Mouse (Mus musculus) thymus, adult 2 months (tissue): ENCODE measurements around the gene Nipsnap3b. TPM values are rescaled to one million over a fixed set of nuclear protein-coding genes. Genes with fewer than 3 reads are reported as not detected.

Source experiments
- DNase-seq: peaks from one replicate; pipeline ENCODE4 v3.0.0; 2021
- H3K27ac ChIP-seq: fragments of 200-500 bp; 2 replicates; pipeline ENCODE4 v1.5.1; 2012; ENCODE audit warnings: low read length, control low read depth; ENCODE audit not compliant: control insufficient read depth, insufficient read depth
- H3K27me3 ChIP-seq: fragments of 200-500 bp; 2 replicates; pipeline ENCODE4 v1.6.1; 2012; ENCODE audit warnings: mild to moderate bottlenecking, low read length, moderate library complexity, mixed read lengths; ENCODE audit not compliant: control insufficient read depth, insufficient read depth
- H3K36me3 ChIP-seq: fragments of 200-500 bp; 2 replicates; pipeline ENCODE4 v1.6.1; 2012; ENCODE audit warnings: mild to moderate bottlenecking, low read length, moderate library complexity; ENCODE audit not compliant: control insufficient read depth, insufficient read depth
- H3K4me1 ChIP-seq: fragments of 200-500 bp; replicated peaks from 2 replicates; pipeline ENCODE4 v1.6.1; 2012; ENCODE audit warnings: low read length; ENCODE audit not compliant: control insufficient read depth, insufficient read depth
- H3K4me3 ChIP-seq: fragments of 200-500 bp; 2 replicates; pipeline ENCODE4 v1.5.1; 2012; ENCODE audit warnings: mild to moderate bottlenecking, low read length, control low read depth, moderate library complexity; ENCODE audit not compliant: control insufficient read depth, insufficient read depth
- CTCF ChIP-seq: fragments of 200-500 bp; IDR thresholded peaks from 2 replicates; pipeline ENCODE4 v1.5.1; 2012; ENCODE audit warnings: mild to moderate bottlenecking, control low read depth, low read length, moderate library complexity, borderline replicate concordance; ENCODE audit not compliant: control insufficient read depth, poor library complexity, insufficient read depth; ENCODE audit errors: extremely low read depth
- POLR2A ChIP-seq: fragments of 200-500 bp; IDR thresholded peaks from 2 replicates; pipeline ENCODE4 v1.6.1; 2012; ENCODE audit warnings: mild to moderate bottlenecking, low read length, control low read depth, moderate library complexity; ENCODE audit not compliant: control insufficient read depth, poor library complexity, insufficient read depth; ENCODE audit errors: extremely low read depth
- WGBS: fragments of 180-500 bp; shearing (Covaris S2); methylation state at CpG from one replicate; pipeline ENCODE4 v1.1.7; 2018; 5-methylcytosine and 5-hydroxymethylcytosine counted together
- polyA plus RNA-seq: library from polyadenylated mRNA; depleted of rRNA; stranded (reverse); fragments of >200 nt; gene quantifications from 2 replicates; pipeline ENCODE4 v1.2.3, GENCODE M21; 2012; rRNA removed

The Nipsnap3b gene
- polyA plus RNA-seq, 1 experiment: 23.2 TPM

DNA sequence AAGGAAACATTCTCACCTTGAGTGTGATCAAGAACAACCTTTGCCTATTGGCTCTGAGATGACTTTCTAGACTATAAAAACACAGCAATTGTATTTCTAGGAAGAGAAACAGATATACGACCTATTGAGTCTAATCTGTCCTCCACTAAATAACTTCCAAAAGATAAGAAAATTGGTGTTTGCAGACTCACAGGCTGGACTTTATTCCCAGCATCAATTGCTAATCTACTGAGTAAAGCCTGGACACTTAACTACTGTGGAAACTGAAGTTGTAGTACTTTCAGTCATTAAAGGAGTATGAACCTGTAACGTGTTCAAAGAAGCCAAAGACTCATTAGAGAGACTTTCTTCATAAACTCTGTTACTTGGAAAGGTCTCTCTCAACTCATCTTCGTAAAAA, 16.1 kb downstream of the Nipsnap3b start:
- TF ChIP-seq CTCF: no peak
- no peak for TF ChIP-seq POLR2A
- no peaks in the 10 kb centered on the region for H3K4me1 ChIP-seq
- no peak overlapping the region for H3K4me3 ChIP-seq
- no peaks in the 10 kb centered on the region for H3K27me3 ChIP-seq
- WGBS: 87% methylated on average over 3 of the region's 3 CpGs
- no peak for DNase-seq
- H3K36me3 ChIP-seq: no peaks in the 10 kb centered on the region
- no peak overlapping the region for H3K27ac ChIP-seq

DNA sequence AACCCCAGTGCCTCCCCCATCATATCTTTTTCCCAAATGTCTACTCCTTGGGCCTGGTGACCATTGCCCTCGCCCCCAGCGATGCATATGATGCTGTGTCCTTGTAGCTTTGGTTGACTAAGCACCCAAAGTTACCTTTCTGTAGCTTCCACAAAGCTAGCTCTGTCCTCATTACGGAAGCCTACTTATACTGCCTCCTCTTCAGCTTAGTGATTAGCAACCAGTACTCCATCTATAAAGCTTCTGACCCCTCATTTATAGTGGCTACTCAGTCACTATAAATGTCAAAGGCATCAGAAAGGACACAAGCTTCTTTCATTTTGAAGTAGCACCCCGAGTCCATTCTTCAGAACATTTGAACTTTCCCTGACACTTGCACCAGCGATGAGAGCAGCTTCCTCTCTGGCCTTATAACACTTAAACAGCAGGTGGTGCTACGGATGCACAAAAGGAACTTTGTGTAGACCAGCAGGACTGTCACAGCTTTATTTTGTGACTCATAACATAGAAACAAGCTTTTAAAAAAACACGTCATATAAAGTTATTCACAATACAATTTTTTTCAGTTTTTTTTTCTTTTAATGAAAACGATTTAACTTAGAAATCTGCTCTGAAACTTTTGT, 18.8 kb downstream of the Nipsnap3b start:
- TF ChIP-seq POLR2A (no peak), CTCF (no peak)
- WGBS: 75% methylated on average over 8 of the region's 8 CpGs
- peaks cover 18% of the 10 kb centered on the region; the same call in 1 of the 2 replicates for H3K36me3 ChIP-seq
- H3K27ac ChIP-seq: no peak overlapping the region
- no peak overlapping the region for H3K4me3 ChIP-seq
- DNase-seq: no peak
- H3K27me3 ChIP-seq: no peaks in the 10 kb centered on the region
- H3K4me1 ChIP-seq: no peaks in the 10 kb centered on the region

DNA sequence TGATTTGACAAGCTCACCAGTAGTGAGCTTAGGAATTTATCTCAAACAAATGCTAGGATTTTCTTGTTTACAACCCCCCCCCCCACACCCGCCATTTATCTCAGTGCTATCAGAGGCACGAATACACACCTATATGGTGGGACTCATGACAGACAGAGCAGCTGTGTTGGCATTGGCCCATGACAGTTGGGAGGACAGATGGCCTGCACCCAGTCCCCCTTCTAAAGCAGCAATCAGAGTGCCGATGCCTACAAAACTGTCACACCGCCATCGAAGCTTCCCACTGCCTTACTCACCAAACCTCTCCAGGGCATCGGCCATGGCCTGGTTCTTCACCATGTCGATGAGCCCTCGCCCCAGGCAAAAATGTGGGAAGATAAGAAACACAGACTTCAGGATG, 32.1 kb downstream of the Nipsnap3b start:
- H3K27ac ChIP-seq: no peak overlapping the region
- no peaks in the 10 kb centered on the region for H3K27me3 ChIP-seq
- no peak overlapping the region for H3K4me3 ChIP-seq
- TF ChIP-seq POLR2A: no peak
- no peak for TF ChIP-seq CTCF
- peaks cover 8% of the 10 kb centered on the region; the same call in 1 of the 2 replicates for H3K36me3 ChIP-seq
- no peak for DNase-seq
- 98% methylated on average over 8 of the region's 8 CpGs for WGBS
- H3K4me1 ChIP-seq: no peaks in the 10 kb centered on the region

DNA sequence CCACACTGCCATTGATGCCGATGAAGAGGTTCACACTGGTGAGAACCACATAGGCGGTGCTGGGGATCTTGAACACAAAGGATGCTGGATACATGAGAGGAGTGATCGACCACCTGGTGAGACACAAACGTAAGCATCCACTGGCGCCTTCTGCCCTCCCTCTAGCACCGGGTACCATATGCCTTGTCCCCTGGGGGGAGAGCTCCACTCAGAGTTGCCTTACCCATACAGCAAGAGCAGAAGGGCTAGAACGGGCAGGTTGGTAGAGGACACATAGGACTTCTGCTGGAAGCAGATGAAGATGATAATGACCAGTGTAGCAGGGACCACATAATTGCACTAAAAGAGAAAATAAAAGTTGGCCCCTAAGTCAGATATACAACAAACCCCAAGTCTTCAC, 34.1 kb downstream of the Nipsnap3b start:
- no peak for DNase-seq
- Histone ChIP-seq H3K27ac (no peak overlapping the region), H3K4me3 (no peak overlapping the region), H3K36me3 (peaks cover 8% of the 10 kb centered on the region; the same call in 1 of the 2 replicates), H3K4me1 (no peaks in the 10 kb centered on the region), H3K27me3 (no peaks in the 10 kb centered on the region)
- 99% methylated on average over 7 of the region's 7 CpGs for WGBS
- TF ChIP-seq CTCF (no peak), POLR2A (no peak)

DNA sequence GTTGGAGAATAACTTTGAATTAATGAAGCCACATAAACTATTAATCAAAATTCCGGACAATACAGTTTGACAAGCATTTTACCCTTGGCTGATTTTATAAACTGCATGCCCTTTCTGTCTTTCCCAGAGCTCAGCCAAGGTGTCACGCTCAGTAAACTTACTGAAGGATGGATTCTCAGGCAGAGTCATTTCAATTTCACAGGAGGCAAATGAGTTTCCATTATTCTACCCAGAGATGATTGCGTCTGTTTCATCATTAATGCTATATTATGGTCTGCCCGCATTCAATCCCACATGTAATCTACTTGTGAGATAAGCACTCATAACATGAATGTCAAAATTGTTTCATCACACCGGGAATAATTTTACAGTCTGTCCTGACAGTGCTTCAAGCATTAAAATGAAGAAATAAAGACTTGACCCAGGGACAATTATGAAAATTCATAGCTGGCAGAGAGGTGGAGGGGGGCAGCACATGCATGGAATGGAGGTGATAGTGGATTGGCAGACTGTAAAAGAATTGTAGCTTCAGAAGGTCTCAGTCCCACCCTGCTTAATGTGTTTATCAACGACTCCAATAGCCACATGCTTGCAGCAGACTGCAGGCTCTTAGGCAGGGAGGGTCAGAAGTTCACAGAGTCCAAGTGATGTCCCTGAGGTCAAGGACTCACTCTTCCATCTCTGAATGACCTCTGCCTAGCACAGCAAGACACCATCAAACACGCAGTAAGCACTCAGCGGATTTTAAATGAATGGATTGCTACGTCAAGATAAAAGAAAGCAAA, 34.8 kb downstream of the Nipsnap3b start:
- peaks cover 8% of the 10 kb centered on the region; the same call in 1 of the 2 replicates for H3K36me3 ChIP-seq
- no peak for TF ChIP-seq POLR2A
- no peak for TF ChIP-seq CTCF
- DNase-seq: no peak
- no peak overlapping the region for H3K27ac ChIP-seq
- H3K4me1 ChIP-seq: no peaks in the 10 kb centered on the region
- 94% methylated on average over 9 of the region's 9 CpGs for WGBS
- H3K4me3 ChIP-seq: no peak overlapping the region
- no peaks in the 10 kb centered on the region for H3K27me3 ChIP-seq

DNA sequence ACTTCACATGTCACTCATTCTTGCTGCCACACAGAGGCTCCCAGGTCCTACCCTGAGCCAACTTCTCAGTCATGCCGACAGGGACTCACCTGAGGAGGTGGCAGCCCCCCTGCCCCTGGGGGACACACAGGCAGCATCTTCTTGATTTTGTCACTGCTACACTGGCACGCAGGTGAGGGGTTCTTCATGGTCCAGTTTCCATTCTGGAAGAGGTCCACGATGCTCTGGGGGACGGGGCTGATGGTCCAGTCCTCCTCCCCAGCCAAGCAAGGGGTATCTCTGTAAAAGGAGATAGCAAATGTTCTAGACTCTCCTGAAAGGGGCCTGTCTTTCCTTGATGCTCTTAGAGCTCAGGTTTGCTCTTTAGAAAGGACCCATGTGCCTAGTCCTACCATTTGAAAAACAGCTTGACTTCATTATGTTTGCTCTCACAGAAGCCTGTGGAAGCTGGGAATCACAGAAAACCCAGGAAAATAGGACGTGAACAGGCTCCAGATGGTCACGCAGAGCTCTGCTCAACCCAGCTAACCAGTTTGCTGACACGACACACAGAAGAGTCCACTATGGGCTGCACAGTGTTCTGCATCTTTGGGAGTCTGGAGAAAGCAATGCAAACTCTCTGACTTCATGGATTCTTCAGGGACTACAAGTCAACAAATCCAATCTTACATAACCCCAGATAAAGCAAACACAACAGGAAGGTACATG, 50.8 kb downstream of the Nipsnap3b start:
- 96% methylated on average over 7 of the region's 7 CpGs for WGBS

More for the DNA sequence above, 50.8 kb downstream of the Nipsnap3b start:
- Histone ChIP-seq H3K4me3 (no peak overlapping the region), H3K36me3 (peaks cover 36% of the 10 kb centered on the region), H3K4me1 (no peaks in the 10 kb centered on the region), H3K27me3 (no peaks in the 10 kb centered on the region), H3K27ac (no peak overlapping the region)
- DNase-seq: no peak
- TF ChIP-seq CTCF: no peak
- no peak for TF ChIP-seq POLR2A

Other genes starting within 250 kb of the Nipsnap3b start
- gene Olfr275, start 197.3 kb upstream of the Nipsnap3b start, polyA plus RNA-seq: not detected in 2 replicates
- not detected in 2 replicates for gene Olfr273, start 152.6 kb upstream of the Nipsnap3b start, polyA plus RNA-seq
- not detected in 2 replicates for gene Olfr272, start 92.7 kb upstream of the Nipsnap3b start, polyA plus RNA-seq
- not detected in 2 replicates for gene Olfr270, start 47.3 kb upstream of the Nipsnap3b start, polyA plus RNA-seq
- not detected in 2 replicates for gene Nipsnap3a, start 22.6 kb upstream of the Nipsnap3b start, polyA plus RNA-seq
- 13.8 and 15.4 TPM in 2 replicates for gene Abca1, start 148.0 kb downstream of the Nipsnap3b start, polyA plus RNA-seq